Mouse (Mus musculus) heart, adult 11 months (tissue): ENCODE measurements at regions not wholly inside any gene's neighbourhood (a gene's known extent, or its start where the extent isn't known, plus 50 kb on each side); places are given as distances from the start of the nearest gene placed in this dataset.
A peak's percentile ranks its signal among the peaks of the same experiment; 100 is the strongest.
"Not testable (repeated sequence)": the region's sequence is repeated elsewhere in the genome, so short reads cannot be mapped to it uniquely, and the experiment has no call there.

Source experiments
- DNase-seq: peaks from one replicate; pipeline ENCODE4 v3.0.0; 2022

GRCm38 (mm10) chr12:77054211-77054610 lies 92.2 kb upstream of the Max start:
- no peak for DNase-seq

- DNase-seq = peak; percentile 94
Observed at GRCm38 (mm10) chr12:77052853-77053252, 90.9 kb upstream of the Max start.

- DNase-seq = peak; percentile 64
Observed at GRCm38 (mm10) chr12:77048380-77048779, 86.4 kb upstream of the Max start.

- DNase-seq = peak; percentile 59
Observed at GRCm38 (mm10) chr12:77047273-77047672, 85.3 kb upstream of the Max start.

- peak; percentile 89 for DNase-seq
Observed at GRCm38 (mm10) chr12:77045956-77046355, 84.0 kb upstream of the Max start.

GRCm38 (mm10) chr12:77045356-77045755 lies 83.4 kb upstream of the Max start:
- DNase-seq = peak; percentile 88

- no peak for DNase-seq
Observed at GRCm38 (mm10) chr12:77042356-77042755, 80.4 kb upstream of the Max start.

- peak; percentile 45 for DNase-seq
Observed at GRCm38 (mm10) chr12:77041141-77041540, 79.1 kb upstream of the Max start.

GRCm38 (mm10) chr12:77039953-77040305 lies 77.9 kb upstream of the Max start:
- DNase-seq = no peak

GRCm38 (mm10) chr12:77039295-77039952 lies 77.4 kb upstream of the Max start:
- peak; percentile 94 for DNase-seq

GRCm38 (mm10) chr12:77035676-77036075 lies 73.7 kb upstream of the Max start:
- DNase-seq = no peak

GRCm38 (mm10) chr12:77031448-77031847 lies 69.4 kb upstream of the Max start:
- no peak for DNase-seq

GRCm38 (mm10) chr12:77025431-77025879 lies 63.5 kb upstream of the Max start:
- DNase-seq = peak; percentile 88

- peak; percentile 85 for DNase-seq
Observed at GRCm38 (mm10) chr12:77022538-77022937, 60.5 kb upstream of the Max start.

GRCm38 (mm10) chr12:77021881-77022280 lies 59.9 kb upstream of the Max start:
- peak; percentile 59 for DNase-seq

- DNase-seq = peak; percentile 92
Observed at GRCm38 (mm10) chr12:77019708-77020511, 57.9 kb upstream of the Max start.

- not testable (repeated sequence) for DNase-seq
Observed at GRCm38 (mm10) chr12:77019148-77019547, 57.1 kb upstream of the Max start.

GRCm38 (mm10) chr12:77018373-77018772 lies 56.4 kb upstream of the Max start:
- no peak for DNase-seq

- DNase-seq = no peak
Observed at GRCm38 (mm10) chr12:77014908-77015307, 52.9 kb upstream of the Max start.
